Mouse (Mus musculus) spleen, adult 2 months (tissue): ENCODE measurements around the gene Ptpre. TPM values are rescaled to one million over a fixed set of nuclear protein-coding genes. Genes with fewer than 3 reads are reported as not detected.

Experiments
- DNase-seq, 2 experiments: peaks; one replicate each; pipeline versions ENCODE4 v3.0.0 to v3.0.0-alpha.2; 2012 to 2021; ENCODE audit warnings: low spot score in 2 of 2, low read depth in 1 of 2
- H3K27ac ChIP-seq: fragments of 200-500 bp; 2 replicates; pipeline ENCODE4 v1.5.1; 2012; ENCODE audit warnings: low read length, inconsistent platforms; ENCODE audit not compliant: insufficient read depth
- H3K27me3 ChIP-seq: fragments of 200-500 bp; 2 replicates; pipeline ENCODE4 v1.6.1; 2012; ENCODE audit warnings: mild to moderate bottlenecking, moderate library complexity, low read length, inconsistent platforms; ENCODE audit not compliant: control insufficient read depth, insufficient read depth
- H3K36me3 ChIP-seq: fragments of 200-500 bp; 2 replicates; pipeline ENCODE4 v1.6.1; 2012; ENCODE audit warnings: mild to moderate bottlenecking, low read length, inconsistent platforms; ENCODE audit not compliant: control insufficient read depth, insufficient read depth
- H3K4me1 ChIP-seq: fragments of 200-500 bp; 2 replicates; pipeline ENCODE4 v1.6.1; 2011; ENCODE audit warnings: inconsistent platforms; ENCODE audit not compliant: control insufficient read depth, insufficient read depth, insufficient read length
- H3K4me3 ChIP-seq: fragments of 200-500 bp; 2 replicates; pipeline ENCODE4 v1.5.1; 2011; ENCODE audit warnings: mild to moderate bottlenecking, inconsistent platforms; ENCODE audit not compliant: insufficient read depth, insufficient read length; ENCODE audit errors: extremely low read depth
- CTCF ChIP-seq: fragments of 200-500 bp; IDR thresholded peaks from 2 replicates; pipeline ENCODE4 v1.5.1; 2011; ENCODE audit warnings: mild to moderate bottlenecking, inconsistent platforms; ENCODE audit not compliant: insufficient read depth, insufficient read length, insufficient replicate concordance; ENCODE audit errors: extremely low read depth
- POLR2A ChIP-seq: fragments of 200-500 bp; IDR thresholded peaks from 2 replicates; pipeline ENCODE4 v1.6.1; 2011; ENCODE audit warnings: low read depth, low read length, inconsistent platforms
- WGBS: fragments of 180-500 bp; shearing (Covaris S2); methylation state at CpG from one replicate; pipeline ENCODE4 v1.1.7; 2018; 5-methylcytosine and 5-hydroxymethylcytosine counted together
- polyA plus RNA-seq: library from polyadenylated mRNA; depleted of rRNA; stranded (reverse); fragments of >200 nt; gene quantifications from 2 replicates; pipeline ENCODE4 v1.2.3, GENCODE M21; 2012

Gene Ptpre
- polyA plus RNA-seq, 1 experiment: 9.5 TPM

DNA sequence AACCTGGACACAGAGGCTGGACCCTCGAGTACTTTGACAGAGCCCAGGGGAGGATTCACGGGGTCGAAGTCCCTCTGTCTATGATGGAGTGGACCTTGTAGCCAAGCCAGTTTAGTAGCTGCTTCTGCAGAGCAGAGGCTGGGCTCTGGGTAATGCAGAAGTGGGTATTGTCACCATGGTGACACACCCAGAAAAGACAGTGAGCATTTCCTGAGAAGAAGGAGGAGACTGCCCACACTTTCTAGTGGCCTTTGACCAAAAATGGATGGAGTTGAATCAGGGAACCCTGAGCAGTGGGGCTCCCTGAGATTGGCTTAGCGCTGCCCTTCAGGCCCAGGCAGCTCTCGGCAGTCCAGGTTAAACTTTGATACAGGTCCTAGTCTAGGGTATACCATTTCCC is 112.8 kb downstream of the Ptpre start:
- TF ChIP-seq POLR2A: no peak
- no peak for TF ChIP-seq CTCF
- Histone ChIP-seq H3K36me3 (peaks cover 2% of the 10 kb centered on the region; the same call in 1 of the 2 replicates), H3K27ac (no peak overlapping the region), H3K27me3 (no peaks in the 10 kb centered on the region), H3K4me1 (peaks cover 35% of the 10 kb centered on the region; the same call in 1 of the 2 replicates), H3K4me3 (no peak overlapping the region)
- no peak for DNase-seq
- WGBS: 42% methylated on average over 5 of the region's 5 CpGs

- Histone ChIP-seq H3K4me1 (peaks cover 38% of the 10 kb centered on the region; the same call in 1 of the 2 replicates), H3K36me3 (peaks cover 3% of the 10 kb centered on the region; the same call in 1 of the 2 replicates), H3K27me3 (no peaks in the 10 kb centered on the region), H3K27ac (peak overlapping the region; percentile 89), H3K4me3 (peak overlapping the region; percentile 70)
- peak; percentile 36 to 57 for DNase-seq
- WGBS: 4% methylated on average over 18 of the region's 18 CpGs
- TF ChIP-seq CTCF: no peak
- TF ChIP-seq POLR2A: peak; percentile 48
These were observed 114.7 kb downstream of the Ptpre start for GRCm38 (mm10) chr7:135651831-135652511.

DNA sequence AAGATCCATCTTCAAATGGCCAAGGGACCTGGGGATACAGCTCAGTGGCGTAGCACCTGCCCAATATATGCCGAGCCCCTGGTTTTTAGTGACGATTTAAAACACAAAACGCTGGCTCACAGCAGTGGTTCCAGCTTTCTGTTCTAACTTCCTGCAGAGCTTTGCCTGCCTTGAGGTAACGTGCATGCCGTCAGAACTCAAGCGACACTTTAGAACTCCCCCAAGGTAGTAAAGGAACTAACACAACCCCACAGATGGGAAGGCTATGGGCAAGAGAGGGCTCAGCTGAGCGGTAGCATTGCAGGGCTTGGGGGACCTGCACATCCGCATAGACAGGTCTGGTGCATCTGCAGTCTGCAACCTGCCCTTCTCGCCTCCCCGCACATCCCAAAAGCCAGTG is 115.5 kb downstream of the Ptpre start:
- peak overlapping the region; percentile 70 for H3K4me3 ChIP-seq
- TF ChIP-seq POLR2A: no peak
- no peak for TF ChIP-seq CTCF
- peaks cover 38% of the 10 kb centered on the region; the same call in 1 of the 2 replicates for H3K4me1 ChIP-seq
- DNase-seq: peak in 1 of 2 experiments; percentile 11
- no peaks in the 10 kb centered on the region for H3K27me3 ChIP-seq
- 17% methylated on average over 11 of the region's 11 CpGs for WGBS
- peak overlapping the region; percentile 55 for H3K27ac ChIP-seq
- peaks cover 3% of the 10 kb centered on the region; the same call in 1 of the 2 replicates for H3K36me3 ChIP-seq

GRCm38 (mm10) chr7:135653601-135654000 is 116.3 kb downstream of the Ptpre start:
- Histone ChIP-seq H3K27me3 (no peaks in the 10 kb centered on the region), H3K4me3 (no peak overlapping the region; the same call in 1 of the 2 replicates), H3K4me1 (peaks cover 38% of the 10 kb centered on the region; the same call in 1 of the 2 replicates), H3K27ac (no peak overlapping the region), H3K36me3 (peaks cover 3% of the 10 kb centered on the region; the same call in 1 of the 2 replicates)
- no peak for DNase-seq
- no peak for TF ChIP-seq POLR2A
- TF ChIP-seq CTCF: no peak
- 92% methylated on average over 7 of the region's 7 CpGs for WGBS

DNA sequence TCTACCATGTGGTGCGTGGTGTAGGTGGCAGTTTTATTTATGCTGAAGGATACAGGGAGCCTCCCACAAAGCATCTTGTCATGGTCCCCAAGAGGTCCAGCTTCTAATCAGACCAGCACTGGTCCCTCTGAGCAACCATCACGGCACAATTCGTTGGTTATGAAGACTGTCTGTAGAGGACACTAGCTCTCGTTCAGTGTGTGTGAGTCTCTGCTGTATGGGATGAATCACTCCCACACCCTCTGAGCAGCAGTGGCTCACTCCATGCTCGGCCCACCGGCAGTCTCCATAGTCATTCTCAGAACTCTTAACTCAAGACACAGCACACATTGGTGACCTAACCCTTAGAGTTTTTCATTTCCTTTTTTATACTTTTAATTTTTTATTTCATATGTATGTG is 117.0 kb downstream of the Ptpre start:
- no peak overlapping the region for H3K27ac ChIP-seq
- H3K4me1 ChIP-seq: peaks cover 38% of the 10 kb centered on the region; the same call in 1 of the 2 replicates
- WGBS: 70% methylated on average over 6 of the region's 6 CpGs
- H3K27me3 ChIP-seq: no peaks in the 10 kb centered on the region
- TF ChIP-seq CTCF: no peak
- TF ChIP-seq POLR2A: no peak
- peaks cover 7% of the 10 kb centered on the region; the same call in 1 of the 2 replicates for H3K36me3 ChIP-seq
- no peak overlapping the region for H3K4me3 ChIP-seq
- no peak for DNase-seq

- peak overlapping the region; percentile 34; the same call in 1 of the 2 replicates for H3K27ac ChIP-seq
- TF ChIP-seq CTCF (no peak), POLR2A (no peak)
- no peak for DNase-seq
- peaks cover 32% of the 10 kb centered on the region; the same call in 1 of the 2 replicates for H3K4me1 ChIP-seq
- WGBS: 17% methylated on average over 4 of the region's 4 CpGs
- H3K27me3 ChIP-seq: no peaks in the 10 kb centered on the region
- H3K36me3 ChIP-seq: peaks cover 12% of the 10 kb centered on the region
- H3K4me3 ChIP-seq: no peak overlapping the region
These were observed 117.8 kb downstream of the Ptpre start for GRCm38 (mm10) chr7:135655113-135655512.

GRCm38 (mm10) chr7:135658150-135658549 is 120.9 kb downstream of the Ptpre start:
- H3K27me3 ChIP-seq: no peaks in the 10 kb centered on the region
- DNase-seq: no peak
- no peak overlapping the region for H3K4me3 ChIP-seq
- TF ChIP-seq CTCF: no peak
- no peak for TF ChIP-seq POLR2A
- peaks cover 13% of the 10 kb centered on the region; the same call in 1 of the 2 replicates for H3K4me1 ChIP-seq
- H3K27ac ChIP-seq: no peak overlapping the region
- peaks cover 23% of the 10 kb centered on the region for H3K36me3 ChIP-seq
- 34% methylated on average over 7 of the region's 7 CpGs for WGBS
